Mouse (Mus musculus) brain, embryonic 14.5 days (tissue): ENCODE measurements around the gene Mansc1.

Source experiments
- CTCF ChIP-seq: fragments of 200-500 bp; IDR thresholded peaks from 2 replicates; pipeline ENCODE4 v1.5.1; 2012; ENCODE audit warnings: inconsistent platforms, mild to moderate bottlenecking, moderate library complexity, borderline replicate concordance; ENCODE audit not compliant: insufficient read depth, insufficient read length; ENCODE audit errors: extremely low read depth
- POLR2A ChIP-seq: fragments of 200-500 bp; IDR thresholded peaks from 2 replicates; pipeline ENCODE4 v1.6.1; 2012; ENCODE audit warnings: mild to moderate bottlenecking, inconsistent platforms, borderline replicate concordance; ENCODE audit not compliant: poor library complexity, insufficient read depth, insufficient read length, severe bottlenecking; ENCODE audit errors: extremely low read depth

DNA sequence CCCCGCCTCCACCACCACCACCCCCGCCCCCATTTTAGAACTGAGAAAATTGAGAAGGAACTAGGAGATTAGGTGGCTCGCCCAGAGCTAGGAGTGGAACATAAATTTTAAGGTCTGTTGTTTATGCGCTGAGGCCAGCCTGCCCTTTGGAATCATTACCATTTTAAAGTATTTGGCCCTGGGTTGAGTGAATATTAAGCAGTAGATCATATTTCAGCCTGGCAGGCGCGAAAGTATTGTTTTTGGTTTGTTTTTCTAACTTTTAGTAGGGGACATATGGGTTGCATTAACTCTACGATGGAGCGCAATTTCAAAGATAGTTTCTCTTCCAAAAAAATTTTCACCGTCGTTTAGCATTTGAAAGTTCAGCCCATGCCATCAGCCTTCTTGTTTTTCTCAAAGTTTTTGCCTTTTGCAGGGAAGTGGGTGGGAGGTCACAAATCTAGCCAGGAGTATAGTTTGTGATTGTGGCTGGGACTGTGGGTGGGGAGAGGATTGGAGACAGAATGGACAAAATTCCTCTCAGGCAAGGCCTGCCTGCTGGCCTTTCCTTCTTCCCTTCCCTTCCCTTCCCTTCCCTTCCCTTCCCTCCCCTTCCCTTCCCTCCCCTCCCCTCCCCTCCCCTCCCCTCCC, 29.8 kb downstream of the Mansc1 start:
- no peak for TF ChIP-seq POLR2A
- TF ChIP-seq CTCF = no peak
